Mouse (Mus musculus) layer of hippocampus, adult 11-12 months (tissue): ENCODE results near the gene Ppif.

Source experiments
- DNase-seq: peaks from one replicate; pipeline ENCODE4 v3.0.0; 2022; ENCODE audit warnings: low spot score

Ppif gene

GRCm38 (mm10) chr14:25736589-25736988 lies 42.6 kb downstream of the Ppif start:
- peak; percentile 84 for DNase-seq

GRCm38 (mm10) chr14:25738591-25739001 lies 44.6 kb downstream of the Ppif start:
- DNase-seq, result peak; percentile 53

- DNase-seq, result peak; percentile 85
Observed at GRCm38 (mm10) chr14:25739957-25740565, 46.1 kb downstream of the Ppif start.

GRCm38 (mm10) chr14:25741211-25741610 lies 47.3 kb downstream of the Ppif start:
- no peak for DNase-seq

- no peak for DNase-seq
Observed at GRCm38 (mm10) chr14:25741840-25742367, 48.0 kb downstream of the Ppif start.

- no peak for DNase-seq
Observed at GRCm38 (mm10) chr14:25742943-25743342, 49.0 kb downstream of the Ppif start.

- no peak for DNase-seq
Observed at GRCm38 (mm10) chr14:25745365-25746184, 51.6 kb downstream of the Ppif start.

GRCm38 (mm10) chr14:25746371-25746770 lies 52.4 kb downstream of the Ppif start:
- no peak for DNase-seq

- no peak for DNase-seq
Observed at GRCm38 (mm10) chr14:25746971-25747945, 53.3 kb downstream of the Ppif start.

GRCm38 (mm10) chr14:25747996-25748756 lies 54.2 kb downstream of the Ppif start:
- DNase-seq, result no peak

- no peak for DNase-seq
Observed at GRCm38 (mm10) chr14:25749143-25749909, 55.4 kb downstream of the Ppif start.
